Mouse (Mus musculus): Measurements from ENCODE around the gene Tubgcp2. TPM values are rescaled to one million over a fixed set of nuclear protein-coding genes. Genes with fewer than 3 reads are reported as not detected.
A peak's percentile ranks its signal among the peaks of the same experiment; 100 is the strongest.

The Tubgcp2 gene
- total and polyA plus RNA-seq, 3 experiments = 42.5 to 50.4 (median 46.7) TPM

DNA sequence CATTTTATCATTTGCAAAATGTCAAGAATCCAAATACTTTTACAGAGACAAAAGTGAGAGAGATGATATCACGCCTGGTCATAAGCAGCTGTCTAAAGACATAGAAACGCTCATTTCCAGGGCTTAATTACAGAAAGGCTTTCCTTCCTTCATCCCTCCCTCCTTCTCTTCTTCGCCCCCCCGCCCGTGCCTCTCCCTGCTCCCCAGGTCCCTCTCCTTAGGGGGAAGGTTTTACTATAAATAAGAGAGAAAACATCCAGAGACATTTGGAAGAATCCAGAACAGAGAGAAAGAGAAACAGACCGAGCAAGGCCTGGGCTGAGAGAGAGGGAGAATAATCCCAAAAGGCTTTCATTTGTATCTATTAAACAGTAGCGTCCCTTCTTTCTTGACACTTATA lies 1.0 kb downstream of the Tubgcp2 start:
- TF ChIP-seq EP300 (IDR thresholded peaks at IDR 0.05; ENCODE audit: low read length) (no peak), RCOR1 (conservative IDR thresholded peaks at IDR 0.05; ENCODE audit: low read depth, low read length) (no peak), PAX5 (IDR thresholded peaks at IDR 0.05; ENCODE audit: low read length) (no peak), NRF1 (IDR thresholded peaks at IDR 0.05; ENCODE audit: low read depth, low read length) (no peak), TBP (conservative IDR thresholded peaks at IDR 0.05; ENCODE audit: low read depth, low read length) (no peak), MYC (IDR thresholded peaks at IDR 0.05; ENCODE audit: low read depth, low read length) (no peak), UBTF (IDR thresholded peaks at IDR 0.05; ENCODE audit: low read depth, low read length) (no peak), ZC3H11A (IDR thresholded peaks at IDR 0.05; ENCODE audit: low read depth, low read length) (no peak)
- Histone ChIP-seq H3K4me2 (ENCODE audit: insufficient read depth, low read depth, poor library complexity, severe bottlenecking) (peak overlapping the region; percentile 85), H3K9ac (ENCODE audit: insufficient read depth, low read depth) (peak overlapping the region; percentile 98), H3K36me3 (replicated peaks in 1 of 2; ENCODE audit: control insufficient read depth in 1 of 2, insufficient read depth in 1 of 2, low read length in 1 of 2) (peaks cover 38 to 74% of the 10 kb centered on the region in 2 experiments), H3K79me2 (replicated peaks; ENCODE audit: control insufficient read depth, extremely low read depth, insufficient read depth, poor library complexity, severe bottlenecking) (peaks cover 19% of the 10 kb centered on the region), H3K4me3 (replicated peaks in 1 of 3; ENCODE audit: low read depth in 2 of 3, low read length in 2 of 3, poor library complexity in 1 of 3) (peak overlapping the region; percentile 94 to 96 (median 94)), H3K4me1 (ENCODE audit: control insufficient read depth in 1 of 2, insufficient read depth in 2 of 2) (peaks cover 12 to 31% of the 10 kb centered on the region in 2 experiments), H3K27me3 (replicated peaks) (no peaks in the 10 kb centered on the region), H3K9me3 (replicated peaks; ENCODE audit: low read length) (no peaks in the 10 kb centered on the region), H3K27ac (ENCODE audit: insufficient read depth, low read depth) (no peak overlapping the region)
- dilution Hi-C loops (cut with MboI; ENCODE audit: extremely low pct_ligation_motif_present, extremely low pct_unique_long_range_greater_than_20kb, low sequenced_read_pairs) (no loop called here), in situ Hi-C loops (cut with MboI; ENCODE audit: low pct_ligation_motif_present, low pct_unique_long_range_greater_than_20kb, low sequenced_read_pairs) (no loop called here)
- DNase-seq (ENCODE audit: extremely low read depth) = no peak

GRCm38 (mm10) chr7:140033386-140033785 lies 3.1 kb downstream of the Tubgcp2 start:
- no peak for DNase-seq (ENCODE audit: extremely low read depth)
- H3K4me2 ChIP-seq (ENCODE audit: insufficient read depth, low read depth, poor library complexity, severe bottlenecking) = no peak overlapping the region
- H3K36me3 ChIP-seq (replicated peaks in 1 of 2; ENCODE audit: control insufficient read depth in 1 of 2, insufficient read depth in 1 of 2, low read length in 1 of 2) = peaks cover 45 to 75% of the 10 kb centered on the region in 2 experiments
- peaks cover 11% of the 10 kb centered on the region for H3K9me3 ChIP-seq (replicated peaks; ENCODE audit: low read length)
- H3K4me1 ChIP-seq (ENCODE audit: control insufficient read depth in 1 of 2, insufficient read depth in 2 of 2) = peaks cover 12 to 34% of the 10 kb centered on the region in 2 experiments
- H3K4me3 ChIP-seq (replicated peaks in 1 of 3; ENCODE audit: low read depth in 2 of 3, low read length in 2 of 3, poor library complexity in 1 of 3) = no peak overlapping the region
- peaks cover 19% of the 10 kb centered on the region for H3K79me2 ChIP-seq (replicated peaks; ENCODE audit: control insufficient read depth, extremely low read depth, insufficient read depth, poor library complexity, severe bottlenecking)
- H3K27me3 ChIP-seq (replicated peaks) = no peaks in the 10 kb centered on the region
- dilution Hi-C loops (cut with MboI; ENCODE audit: extremely low pct_ligation_motif_present, extremely low pct_unique_long_range_greater_than_20kb, low sequenced_read_pairs) (no loop called here), in situ Hi-C loops (cut with MboI; ENCODE audit: low pct_ligation_motif_present, low pct_unique_long_range_greater_than_20kb, low sequenced_read_pairs) (no loop called here)
- no peak overlapping the region for H3K27ac ChIP-seq (ENCODE audit: insufficient read depth, low read depth)
- TF ChIP-seq GABPA (IDR thresholded peaks at IDR 0.05; ENCODE audit: insufficient replicate concordance, low read depth, low read length) (no peak), RCOR1 (conservative IDR thresholded peaks at IDR 0.05; ENCODE audit: low read depth, low read length) (no peak), CHD2 (IDR thresholded peaks at IDR 0.05; ENCODE audit: low read length) (no peak), USF1 (IDR thresholded peaks at IDR 0.05; ENCODE audit: low read depth, low read length) (no peak), BHLHE40 (IDR thresholded peaks at IDR 0.05; ENCODE audit: low read depth, low read length) (no peak), ELF1 (IDR thresholded peaks at IDR 0.05; ENCODE audit: low read depth, low read length) (no peak), ZNF384 (IDR thresholded peaks at IDR 0.05; ENCODE audit: low read depth, low read length) (no peak), MAX (IDR thresholded peaks at IDR 0.05; ENCODE audit: low read length) (no peak), POLR2A (IDR thresholded peaks at IDR 0.05; ENCODE audit: low read depth, low read length) (no peak), JUN (IDR thresholded peaks at IDR 0.05; ENCODE audit: insufficient read depth, low read depth, low read length) (no peak), KAT2A (IDR thresholded peaks at IDR 0.05; ENCODE audit: insufficient replicate concordance, low read length) (no peak), SIN3A (IDR thresholded peaks at IDR 0.05; ENCODE audit: low read length) (no peak)
- no peak overlapping the region for H3K9ac ChIP-seq (ENCODE audit: insufficient read depth, low read depth)

Measured in CH12.LX (cell line).